Mouse (Mus musculus) myocyte (in vitro differentiated cells): Measurements from ENCODE around the gene Nfe2l3. TPM values are rescaled to one million over a fixed set of nuclear protein-coding genes. Genes with fewer than 3 reads are reported as not detected.

Experiments used
- H3K27me3 ChIP-seq: one replicate; pipeline ENCODE4 v1.6.1; 2011; ENCODE audit not compliant: control insufficient read depth, insufficient read depth, insufficient read length
- H3K36me3 ChIP-seq: one replicate; pipeline ENCODE4 v1.6.1; 2011; ENCODE audit not compliant: control insufficient read depth, insufficient read depth
- H3K4me2 ChIP-seq: one replicate; pipeline ENCODE4 v1.6.1; 2011; ENCODE audit warnings: low read depth, control low read depth
- H3K4me3 ChIP-seq: one replicate; pipeline ENCODE4 v1.5.1; 2011; ENCODE audit warnings: mild to moderate bottlenecking, control low read depth, moderate library complexity
- H3K79me2 ChIP-seq: one replicate; pipeline ENCODE4 v1.6.1; 2011; ENCODE audit not compliant: control insufficient read depth, insufficient read depth
- H3ac ChIP-seq: one replicate; pipeline ENCODE4 v1.6.1; 2011; ENCODE audit not compliant: control insufficient read depth, insufficient read length
- CEBPB ChIP-seq: IDR thresholded peaks from 2 replicates; pipeline ENCODE4 v1.6.1; 2011; ENCODE audit warnings: mild to moderate bottlenecking, moderate library complexity; ENCODE audit not compliant: poor library complexity, insufficient read depth, severe bottlenecking
- E2F4 ChIP-seq: IDR thresholded peaks from one replicate; pipeline ENCODE4 v1.6.1; 2011; ENCODE audit warnings: mild to moderate bottlenecking, control low read depth, moderate library complexity; ENCODE audit not compliant: insufficient read depth
- MAX ChIP-seq: IDR thresholded peaks from one replicate; pipeline ENCODE4 v1.6.1; 2011; ENCODE audit warnings: low read depth, mild to moderate bottlenecking, control low read depth
- MYOD1 ChIP-seq, 3 experiments: IDR thresholded peaks; one replicate each; pipeline ENCODE4 v1.6.1; 2011; ENCODE audit warnings: control low read depth in 2 of 3, low read depth in 2 of 3, mild to moderate bottlenecking in 2 of 3, moderate library complexity in 1 of 3; ENCODE audit not compliant: insufficient read length in 2 of 3, control insufficient read depth in 1 of 3
- MYOG ChIP-seq, 3 experiments: IDR thresholded peaks; one replicate each; pipeline ENCODE4 v1.6.1; 2011; ENCODE audit warnings: control low read depth in 2 of 3, low read depth in 2 of 3, mild to moderate bottlenecking in 2 of 3; ENCODE audit not compliant: insufficient read length in 2 of 3, control insufficient read depth in 1 of 3, insufficient read depth in 1 of 3
- POLR2A ChIP-seq: IDR thresholded peaks from one replicate; pipeline ENCODE4 v1.6.1; 2011; ENCODE audit warnings: low read depth, mild to moderate bottlenecking, control low read depth, moderate library complexity; ENCODE audit not compliant: insufficient read length
- POLR2AphosphoS2 ChIP-seq: IDR thresholded peaks from one replicate; pipeline ENCODE4 v1.6.1; 2011; ENCODE audit warnings: low read depth, control low read depth; ENCODE audit not compliant: insufficient read length
- REST ChIP-seq: IDR thresholded peaks from one replicate; pipeline ENCODE4 v1.6.1; 2011; ENCODE audit warnings: mild to moderate bottlenecking, control low read depth, moderate library complexity; ENCODE audit not compliant: insufficient read depth, insufficient read length
- SRF ChIP-seq: IDR thresholded peaks from one replicate; pipeline ENCODE4 v1.6.1; 2011; ENCODE audit warnings: low read depth; ENCODE audit not compliant: control insufficient read depth, insufficient read length
- TCF12 ChIP-seq: IDR thresholded peaks from one replicate; pipeline ENCODE4 v1.6.1; 2011; ENCODE audit warnings: mild to moderate bottlenecking, control low read depth; ENCODE audit not compliant: poor library complexity, insufficient read depth, severe bottlenecking
- TCF3 ChIP-seq: IDR thresholded peaks from one replicate; pipeline ENCODE4 v1.6.1; 2011; ENCODE audit warnings: low read depth, control low read depth; ENCODE audit not compliant: insufficient read length
- USF1 ChIP-seq: IDR thresholded peaks from one replicate; pipeline ENCODE4 v1.6.1; 2011; ENCODE audit warnings: low read depth, mild to moderate bottlenecking, control low read depth, moderate library complexity
- polyA plus RNA-seq: library from polyadenylated mRNA; unstranded; fragments of >200 nt; fragmentation: generic; extraction: Trizol; gene quantifications from one replicate; pipeline ENCODE4 v1.2.1, GENCODE M21; 2012; ENCODE audit warnings: missing spikeins

Gene Nfe2l3
- polyA plus RNA-seq, 1 experiment, result 0.06 TPM

DNA sequence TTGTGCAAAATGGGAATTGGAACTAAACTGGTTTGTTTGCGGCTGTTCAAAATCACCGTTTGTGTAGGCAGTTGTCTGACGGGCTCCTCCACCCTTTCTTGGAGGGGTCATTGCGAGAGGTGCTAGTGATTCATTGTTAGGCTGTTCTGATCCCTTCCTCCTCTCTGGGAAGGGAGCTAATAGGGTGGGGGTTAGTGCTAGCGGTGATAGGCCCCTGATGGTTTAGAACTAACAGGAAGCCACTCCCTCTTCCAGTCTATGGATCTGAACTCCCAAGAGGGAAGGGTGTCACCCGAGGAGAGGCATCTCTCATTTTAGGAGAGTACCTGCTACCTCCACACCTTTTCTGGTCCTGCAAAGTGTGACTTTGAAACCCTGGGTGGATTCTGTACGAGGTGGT, 1.8 kb downstream of the Nfe2l3 start:
- Histone ChIP-seq H3ac (no peak overlapping the region), H3K36me3 (no peaks in the 10 kb centered on the region), H3K4me3 (no peak overlapping the region), H3K27me3 (peaks cover 31% of the 10 kb centered on the region), H3K4me2 (no peak overlapping the region), H3K79me2 (no peaks in the 10 kb centered on the region)
- no peak for TF ChIP-seq E2F4
- TF ChIP-seq MAX, result no peak
- TF ChIP-seq MYOG (IDR thresholded peaks at IDR 0.05; ENCODE audit: control insufficient read depth in 1 of 3, insufficient read depth in 1 of 3, insufficient read length in 2 of 3, low read depth in 2 of 3), result no peak
- TF ChIP-seq POLR2A, result no peak
- no peak for TF ChIP-seq SRF
- no peak for TF ChIP-seq CEBPB
- TF ChIP-seq TCF12, result no peak
- TF ChIP-seq REST, result no peak
- TF ChIP-seq TCF3, result no peak
- no peak for TF ChIP-seq MYOD1 (IDR thresholded peaks at IDR 0.05; ENCODE audit: control insufficient read depth in 1 of 3, insufficient read length in 2 of 3, low read depth in 2 of 3)
- TF ChIP-seq POLR2AphosphoS2, result no peak
- TF ChIP-seq USF1, result no peak

DNA sequence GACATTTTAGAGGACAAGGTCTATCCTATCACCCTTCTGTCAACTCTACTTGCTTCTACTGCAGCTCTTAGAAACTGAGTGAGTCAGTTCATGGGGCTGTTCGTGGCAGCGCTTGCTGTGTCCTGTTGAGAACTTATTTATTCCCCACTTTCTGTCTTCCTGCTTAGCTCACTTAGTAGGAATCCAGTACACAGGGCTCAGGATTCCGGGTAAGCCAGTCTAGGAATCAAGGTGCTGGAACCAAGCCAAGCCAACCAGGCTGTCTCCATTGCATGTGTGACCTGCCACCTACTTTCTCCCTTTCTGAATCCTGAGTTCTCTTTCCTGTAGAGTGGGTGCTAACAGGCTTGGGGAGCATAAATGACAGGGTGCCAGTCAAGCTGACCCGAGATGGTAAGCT, 5.2 kb downstream of the Nfe2l3 start:
- Histone ChIP-seq H3K4me2 (no peak overlapping the region), H3K79me2 (no peaks in the 10 kb centered on the region)
- TF ChIP-seq SRF (no peak), TCF3 (no peak), MYOD1 (IDR thresholded peaks at IDR 0.05; ENCODE audit: control insufficient read depth in 1 of 3, insufficient read length in 2 of 3, low read depth in 2 of 3) (no peak), TCF12 (no peak), MAX (no peak), E2F4 (no peak), POLR2AphosphoS2 (no peak), REST (no peak), USF1 (no peak), CEBPB (no peak), POLR2A (no peak), MYOG (IDR thresholded peaks at IDR 0.05; ENCODE audit: control insufficient read depth in 1 of 3, insufficient read depth in 1 of 3, insufficient read length in 2 of 3, low read depth in 2 of 3) (no peak)

DNA sequence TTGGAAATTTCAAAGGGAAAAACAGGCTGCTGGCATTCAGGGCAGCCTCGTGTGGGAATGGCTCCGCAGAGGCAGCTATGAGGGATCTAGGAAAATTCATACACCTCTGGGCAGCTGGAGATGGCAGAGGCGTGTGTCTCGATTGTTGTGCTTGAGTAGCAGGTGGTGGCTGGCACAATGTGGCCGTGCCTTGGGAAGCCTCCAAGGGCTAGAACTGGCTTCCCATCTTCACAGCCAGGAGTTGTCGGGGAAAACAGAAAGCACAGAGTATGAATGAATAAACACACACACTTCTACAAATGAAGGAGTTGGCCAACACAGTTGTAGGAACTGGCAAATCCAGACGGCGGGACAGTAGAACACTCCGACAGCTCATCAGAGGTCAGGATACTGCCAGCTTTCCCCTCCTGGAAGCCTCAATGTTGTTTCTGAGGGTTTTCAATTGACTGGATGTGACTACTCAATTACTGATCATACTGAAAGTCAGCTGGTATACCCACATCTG, 6.4 kb downstream of the Nfe2l3 start:
- no peak overlapping the region for H3K4me2 ChIP-seq

More for the DNA sequence above, 5.2 kb downstream of the Nfe2l3 start:
- Histone ChIP-seq H3K4me3 (no peak overlapping the region), H3ac (no peak overlapping the region), H3K27me3 (peaks cover 26% of the 10 kb centered on the region), H3K36me3 (no peaks in the 10 kb centered on the region)

DNA sequence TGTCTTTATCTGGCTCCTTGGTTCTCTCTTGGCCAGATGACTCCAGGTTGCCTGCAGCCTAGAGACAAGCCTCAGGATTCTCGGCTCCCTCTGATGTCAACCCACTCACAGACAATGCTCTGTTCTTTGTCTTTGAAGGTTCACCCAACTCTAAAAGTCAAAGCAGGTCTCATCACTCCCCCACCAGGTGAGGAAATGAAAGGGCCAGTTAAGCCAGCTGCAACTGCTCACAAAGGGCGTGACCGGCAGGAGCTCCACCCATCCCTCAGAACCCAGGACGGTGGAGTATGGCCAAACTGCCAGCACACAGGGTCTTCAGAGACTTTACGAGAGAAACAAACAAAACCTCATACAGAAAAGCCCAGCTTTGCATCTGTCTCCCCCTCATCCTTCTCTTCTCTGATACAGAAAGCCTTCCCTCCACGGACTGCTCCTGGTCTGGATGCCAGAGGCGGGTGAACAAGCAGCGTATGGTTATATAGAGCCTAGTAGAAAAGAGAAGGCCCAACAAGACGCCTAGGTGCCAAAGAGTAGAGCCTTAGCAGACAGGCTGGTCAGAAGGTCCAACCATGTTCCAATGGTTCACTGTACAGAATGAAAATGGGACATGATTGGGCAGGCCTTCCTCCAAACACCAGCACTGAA, 9.8 kb downstream of the Nfe2l3 start:
- H3K27me3 ChIP-seq, result peaks cover 6% of the 10 kb centered on the region
- H3ac ChIP-seq, result no peak overlapping the region
- H3K79me2 ChIP-seq, result no peaks in the 10 kb centered on the region
- no peak overlapping the region for H3K4me2 ChIP-seq
- H3K36me3 ChIP-seq, result no peaks in the 10 kb centered on the region
- no peak for TF ChIP-seq MYOD1 (IDR thresholded peaks at IDR 0.05; ENCODE audit: control insufficient read depth in 1 of 3, insufficient read length in 2 of 3, low read depth in 2 of 3)
- no peak for TF ChIP-seq POLR2A
- TF ChIP-seq USF1, result no peak
- no peak for TF ChIP-seq POLR2AphosphoS2
- TF ChIP-seq MAX, result no peak
- TF ChIP-seq SRF, result no peak
- TF ChIP-seq TCF3, result no peak
- TF ChIP-seq TCF12, result no peak
- no peak for TF ChIP-seq E2F4
- H3K4me3 ChIP-seq, result no peak overlapping the region

More for the DNA sequence above, 6.4 kb downstream of the Nfe2l3 start:
- Histone ChIP-seq H3K27me3 (peaks cover 14% of the 10 kb centered on the region), H3K36me3 (no peaks in the 10 kb centered on the region), H3K4me3 (no peak overlapping the region), H3K79me2 (no peaks in the 10 kb centered on the region), H3ac (no peak overlapping the region)
- TF ChIP-seq MYOD1 (IDR thresholded peaks at IDR 0.05; ENCODE audit: control insufficient read depth in 1 of 3, insufficient read length in 2 of 3, low read depth in 2 of 3) (peak in 1 of 3 experiments; percentile 35), REST (no peak)

DNA sequence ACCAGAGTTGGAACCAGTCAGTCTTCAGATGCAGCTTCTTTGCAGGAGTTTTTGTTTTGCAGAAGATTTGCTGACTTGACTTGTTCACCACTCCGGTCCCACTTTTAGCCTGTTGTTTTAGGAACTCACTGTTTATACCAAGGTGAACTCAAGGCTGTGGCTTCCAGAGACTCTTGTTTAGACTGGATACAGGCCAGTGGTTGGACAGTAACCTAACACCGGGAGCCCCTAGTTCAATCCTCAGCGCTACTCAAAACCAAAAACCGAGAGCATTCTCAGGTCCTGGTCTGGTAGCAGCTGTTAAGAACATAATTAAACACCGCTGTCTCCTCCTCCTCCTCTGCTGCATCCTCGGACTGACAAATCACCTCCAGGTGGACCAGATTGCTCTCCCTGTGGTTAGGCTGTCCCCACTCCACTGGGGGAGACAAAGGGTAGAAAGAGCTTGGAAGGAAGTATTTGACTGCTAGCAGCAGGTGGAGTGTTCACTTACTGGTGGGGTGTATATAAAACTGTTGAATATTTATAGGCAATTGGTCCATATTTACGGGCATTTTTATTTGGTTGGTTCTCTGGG, 20.5 kb downstream of the Nfe2l3 start:
- Histone ChIP-seq H3ac (no peak overlapping the region), H3K36me3 (peaks cover 3% of the 10 kb centered on the region), H3K4me2 (peak overlapping the region; percentile 19), H3K79me2 (no peaks in the 10 kb centered on the region), H3K4me3 (no peak overlapping the region), H3K27me3 (no peaks in the 10 kb centered on the region)
- TF ChIP-seq MAX, result no peak
- no peak for TF ChIP-seq CEBPB
- TF ChIP-seq MYOD1 (IDR thresholded peaks at IDR 0.05; ENCODE audit: control insufficient read depth in 1 of 3, insufficient read length in 2 of 3, low read depth in 2 of 3), result peak in 2 of 3 experiments; percentile 74 to 78
- TF ChIP-seq POLR2AphosphoS2, result no peak
- TF ChIP-seq E2F4, result no peak
- no peak for TF ChIP-seq TCF3
- no peak for TF ChIP-seq USF1
- no peak for TF ChIP-seq TCF12
